In genomic region chr1:64878795-64879240, GRCm38 (mm10) we compare ENCODE assay signal across 19 mouse cellular contexts.
DNase-seq lines count a peak whose midpoint lies in the region; ATAC-seq and TF ChIP-seq lines count a peak whose summit lies in the region.
"Had no signal": no experiment of that assay in that cellular context is flagged by ENCODE, and none has a peak within 500 bp of the region (broad histone marks: within the 10 kb centered on the region; RNA-seq: fewer than 3 reads in every experiment).

No protein-coding gene starts in this region.

- 27% methylated on average over 12 of the region's 12 CpGs for WGBS in intestine, embryonic 14.5 days
- 55% methylated on average over 12 of the region's 12 CpGs for WGBS in intestine, postnatal 0 days
- WGBS in lung, embryonic 16.5 days: 34% methylated on average over 12 of the region's 12 CpGs
- WGBS in limb, embryonic 10.5 days: 31% methylated on average over 12 of the region's 12 CpGs
- WGBS in stomach, embryonic 16.5 days: 15% methylated on average over 12 of the region's 12 CpGs

- H3K9me3 ChIP-seq in intestine, embryonic 14.5 days (ENCODE audit: control insufficient read depth, low read length): no peaks in the 10 kb centered on the region
- no peaks in the 10 kb centered on the region for H3K9me3 ChIP-seq in intestine, postnatal 0 days (ENCODE audit: control insufficient read depth)
- no peaks in the 10 kb centered on the region for H3K9me3 ChIP-seq in lung, embryonic 16.5 days (ENCODE audit: control insufficient read depth, low read length)
- H3K9me3 ChIP-seq in limb, embryonic 10.5 days (replicated peaks): no peaks in the 10 kb centered on the region
- H3K9me3 ChIP-seq in stomach, embryonic 16.5 days (replicated peaks; ENCODE audit: control insufficient read depth, low read length): no peaks in the 10 kb centered on the region
- H3K9me3 ChIP-seq: limb, embryonic 12.5 days; liver, embryonic 15.5 days; midbrain, embryonic 13.5 days had no signal

- no peaks in the 10 kb centered on the region for H3K36me3 ChIP-seq in intestine, embryonic 14.5 days (ENCODE audit: control insufficient read depth, insufficient read depth, low read length)
- H3K36me3 ChIP-seq in intestine, postnatal 0 days (ENCODE audit: control insufficient read depth, insufficient read depth): no peaks in the 10 kb centered on the region
- no peaks in the 10 kb centered on the region; the same call in 1 of the 2 replicates for H3K36me3 ChIP-seq in lung, embryonic 16.5 days (ENCODE audit: control insufficient read depth, insufficient read depth, low read length)
- no peaks in the 10 kb centered on the region for H3K36me3 ChIP-seq in limb, embryonic 10.5 days
- H3K36me3 ChIP-seq in stomach, embryonic 16.5 days (ENCODE audit: control insufficient read depth, insufficient read depth, low read length): no peaks in the 10 kb centered on the region
- H3K36me3 ChIP-seq: liver, embryonic 15.5 days had no signal

- peak overlapping the region; percentile 3; the same call in 1 of the 2 replicates for H3K27ac ChIP-seq in intestine, embryonic 14.5 days (ENCODE audit: low read depth)
- H3K27ac ChIP-seq in intestine, postnatal 0 days (ENCODE audit: low read depth, low read length): no peak overlapping the region
- H3K27ac ChIP-seq in lung, embryonic 16.5 days (ENCODE audit: low read length): no peak overlapping the region
- H3K27ac ChIP-seq in limb, embryonic 10.5 days: no peak overlapping the region
- peak overlapping the region; percentile 40; the same call in 1 of the 2 replicates for H3K27ac ChIP-seq in stomach, embryonic 16.5 days (ENCODE audit: low read length)
- H3K27ac ChIP-seq: hindbrain, postnatal 0 days; limb, embryonic 12.5 days; liver, embryonic 15.5 days; midbrain, embryonic 13.5 days had no signal

- H3K4me3 ChIP-seq in intestine, embryonic 14.5 days (ENCODE audit: low read depth, low read length): no peak overlapping the region
- no peak overlapping the region for H3K4me3 ChIP-seq in intestine, postnatal 0 days (ENCODE audit: low read depth, low read length)
- H3K4me3 ChIP-seq in lung, embryonic 16.5 days (ENCODE audit: low read length): no peak overlapping the region
- H3K4me3 ChIP-seq in limb, embryonic 10.5 days: no peak overlapping the region
- H3K4me3 ChIP-seq in stomach, embryonic 16.5 days (replicated peaks; ENCODE audit: low read length): no peak overlapping the region
- H3K4me3 ChIP-seq: limb, embryonic 12.5 days; liver, embryonic 15.5 days; midbrain, embryonic 13.5 days had no signal

- peak; percentile 55; the same call in 1 of the 2 replicates for ATAC-seq in intestine, embryonic 14.5 days (replicated peaks; ENCODE audit: low FRiP score, low TSS enrichment, low read depth)
- ATAC-seq in intestine, postnatal 0 days: no peak
- ATAC-seq in lung, embryonic 16.5 days (ENCODE audit: low read depth): peak; percentile 74
- ATAC-seq in stomach, embryonic 16.5 days (ENCODE audit: insufficient read depth, low FRiP score): 0 out of 2 replicates have a peak, but pooled peaks have one; percentile 41
- ATAC-seq: forebrain, embryonic 14.5 days; hindbrain, postnatal 0 days; midbrain, embryonic 13.5 days had no signal

- no peak for DNase-seq in intestine, embryonic 14.5 days (ENCODE audit: low spot score)
- no peak for DNase-seq in lung, postnatal 25 days (ENCODE audit: low spot score)
- DNase-seq in limb, embryonic 10.5 days (ENCODE audit: low spot score): peak; percentile 37
- DNase-seq in thymus, postnatal 14 days: no peak
- no peak for DNase-seq in cerebellum, adult 8-10 months
- DNase-seq: adrenal gland, adult 8-10 months; cerebellum, postnatal 10 days; heart, postnatal 14 days; layer of hippocampus, postnatal 36 days; right cerebral cortex, postnatal 4 days; thymus, postnatal 4 days had no signal

- H3K4me2 ChIP-seq in intestine, embryonic 14.5 days (ENCODE audit: low read length): 0 out of 2 replicates have a peak overlapping the region, but pooled peaks have one; percentile 1
- H3K4me2 ChIP-seq in intestine, postnatal 0 days (replicated peaks; ENCODE audit: low read depth): no peak overlapping the region
- no peak overlapping the region for H3K4me2 ChIP-seq in lung, embryonic 16.5 days (ENCODE audit: low read depth, low read length)
- H3K4me2 ChIP-seq in stomach, embryonic 16.5 days (ENCODE audit: low read depth, low read length): no peak overlapping the region
- H3K4me2 ChIP-seq: limb, embryonic 12.5 days; liver, embryonic 15.5 days; midbrain, embryonic 13.5 days had no signal

- TF ChIP-seq CTCF in intestine, postnatal 0 days (IDR thresholded peaks at IDR 0.05; ENCODE audit: low read depth): no peak

- H3K4me1 ChIP-seq in intestine, embryonic 14.5 days (replicated peaks; ENCODE audit: control insufficient read depth, insufficient read depth, low read length): peaks cover 21% of the 10 kb centered on the region; the same call in 1 of the 2 replicates
- 0 out of 2 replicates have a peak, but pooled peaks cover 2% of the 10 kb centered on the region for H3K4me1 ChIP-seq in intestine, postnatal 0 days (replicated peaks; ENCODE audit: control insufficient read depth, insufficient read depth, low read length)
- peaks cover 2% of the 10 kb centered on the region; the same call in 1 of the 2 replicates for H3K4me1 ChIP-seq in lung, embryonic 16.5 days (replicated peaks; ENCODE audit: control insufficient read depth, insufficient read depth, low read length)
- peaks cover 16% of the 10 kb centered on the region for H3K4me1 ChIP-seq in limb, embryonic 10.5 days
- H3K4me1 ChIP-seq in stomach, embryonic 16.5 days (ENCODE audit: control insufficient read depth, insufficient read depth, low read length): peaks cover 19% of the 10 kb centered on the region
- H3K4me1 ChIP-seq: midbrain, embryonic 13.5 days had no signal

- H3K9ac ChIP-seq in intestine, embryonic 14.5 days (ENCODE audit: low read length): no peak overlapping the region
- no peak overlapping the region for H3K9ac ChIP-seq in intestine, postnatal 0 days (ENCODE audit: low read depth, low read length)
- H3K9ac ChIP-seq in lung, embryonic 16.5 days (ENCODE audit: low read length): no peak overlapping the region
- no peak overlapping the region; the same call in 1 of the 2 replicates for H3K9ac ChIP-seq in stomach, embryonic 16.5 days (ENCODE audit: low read length)
- H3K9ac ChIP-seq: limb, embryonic 12.5 days; liver, embryonic 15.5 days; midbrain, embryonic 13.5 days had no signal

- H3K27me3 ChIP-seq in intestine, embryonic 14.5 days (replicated peaks; ENCODE audit: control insufficient read depth, insufficient read depth, low read length): no peaks in the 10 kb centered on the region
- no peaks in the 10 kb centered on the region for H3K27me3 ChIP-seq in intestine, postnatal 0 days (replicated peaks; ENCODE audit: control insufficient read depth, insufficient read depth, low read length)
- no peaks in the 10 kb centered on the region for H3K27me3 ChIP-seq in lung, embryonic 16.5 days (ENCODE audit: control insufficient read depth, insufficient read depth, low read depth, low read length)
- peaks cover 89% of the 10 kb centered on the region for H3K27me3 ChIP-seq in limb, embryonic 10.5 days (ENCODE audit: low read depth, poor library complexity, severe bottlenecking)
- H3K27me3 ChIP-seq in stomach, embryonic 16.5 days (ENCODE audit: control insufficient read depth, insufficient read depth, low read length): no peaks in the 10 kb centered on the region
- H3K27me3 ChIP-seq: liver, embryonic 15.5 days; midbrain, embryonic 13.5 days had no signal

Comparison
In these comparisons a context has a peak if more than half of its experiments do, and no peak if none do; other contexts are left out.
1. H3K27ac ChIP-seq: peak in intestine, embryonic 14.5 days (single experiment) and stomach, embryonic 16.5 days (single experiment); none in intestine, postnatal 0 days (single experiment), lung, embryonic 16.5 days (single experiment) and limb, embryonic 10.5 days (single experiment).